In the genomic region with DNA sequence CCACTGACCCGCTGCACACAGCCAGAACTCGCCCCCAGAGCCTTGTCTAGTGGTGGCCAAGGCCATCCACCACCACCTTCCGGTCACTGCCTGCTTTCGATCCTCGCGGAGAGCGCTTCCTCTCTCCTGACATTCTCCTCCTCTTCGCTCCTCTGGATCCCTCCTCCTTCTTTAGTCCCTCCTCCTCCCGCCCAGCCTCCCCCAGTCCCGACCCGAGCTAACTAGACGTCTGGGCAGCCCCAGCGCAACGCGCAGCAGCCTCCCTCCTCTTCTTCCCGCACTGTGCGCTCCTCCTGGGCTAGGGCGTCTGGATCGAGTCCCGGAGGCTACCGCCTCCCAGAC, we compare ENCODE assay signal across 8 mouse cellular contexts. TPM values are rescaled to one million over a fixed set of nuclear protein-coding genes. Genes with fewer than 3 reads are reported as not detected.
DNase-seq lines count a peak whose midpoint lies in the region; ATAC-seq lines count a peak whose summit lies in the region.

TSS of gene Egfr (plus strand) at position 197 of the 342 bp plus-strand sequence.

- H3K9me3 ChIP-seq in heart, embryonic 15.5 days (replicated peaks): no peaks in the 10 kb centered on the region
- no peaks in the 10 kb centered on the region for H3K9me3 ChIP-seq in liver, embryonic 15.5 days (replicated peaks)
- no peaks in the 10 kb centered on the region for H3K9me3 ChIP-seq in neural tube, embryonic 15.5 days (replicated peaks)

- ATAC-seq in heart, embryonic 15.5 days (replicated peaks; ENCODE audit: insufficient number of reproducible peaks, insufficient read depth, low FRiP score, low read depth): peak; percentile 82
- ATAC-seq in liver, embryonic 15.5 days (ENCODE audit: insufficient read depth): peak; percentile 77
- ATAC-seq in neural tube, embryonic 15.5 days (ENCODE audit: low FRiP score): peak; percentile 88

- peaks cover 44% of the 10 kb centered on the region for H3K27me3 ChIP-seq in heart, embryonic 15.5 days
- peaks cover 44% of the 10 kb centered on the region for H3K27me3 ChIP-seq in liver, embryonic 15.5 days
- peaks cover 43% of the 10 kb centered on the region for H3K27me3 ChIP-seq in neural tube, embryonic 15.5 days (replicated peaks)

- no peaks in the 10 kb centered on the region for H3K36me3 ChIP-seq in heart, embryonic 15.5 days
- no peaks in the 10 kb centered on the region for H3K36me3 ChIP-seq in liver, embryonic 15.5 days (replicated peaks)
- H3K36me3 ChIP-seq in neural tube, embryonic 15.5 days: no peaks in the 10 kb centered on the region

- 0 out of 2 replicates have a peak within 1 kb of the TSS, but pooled peaks have one; percentile 17 for H3K27ac ChIP-seq in heart, embryonic 15.5 days
- H3K27ac ChIP-seq in liver, embryonic 15.5 days (replicated peaks): no peak within 1 kb of the TSS
- H3K27ac ChIP-seq in neural tube, embryonic 15.5 days (replicated peaks): no peak within 1 kb of the TSS

- H3K4me1 ChIP-seq in heart, embryonic 15.5 days (replicated peaks): peaks cover 19% of the 10 kb centered on the region
- no peaks in the 10 kb centered on the region for H3K4me1 ChIP-seq in liver, embryonic 15.5 days (replicated peaks)
- peaks cover 17% of the 10 kb centered on the region for H3K4me1 ChIP-seq in neural tube, embryonic 15.5 days

- WGBS in heart, embryonic 15.5 days: 0% methylated on average over 21 of the region's 21 CpGs
- WGBS in liver, embryonic 15.5 days (ENCODE audit: insufficient replicate concordance): 2% methylated on average over 21 of the region's 21 CpGs
- 0% methylated on average over 19 of the region's 21 CpGs for WGBS in neural tube, embryonic 15.5 days

- DNase-seq in thymus, postnatal 4 days: peak; percentile 10
- no peak for DNase-seq in thymus, postnatal 25 days
- peak; percentile 76 for DNase-seq in fibroblast of lung, adult 2 months (ENCODE audit: low read depth)
- DNase-seq in kidney, postnatal 10 days: peak; percentile 86
- no peak for DNase-seq in B cell, adult 2 months

- peak within 1 kb of the TSS; percentile 56 for H3K9ac ChIP-seq in heart, embryonic 15.5 days
- H3K9ac ChIP-seq in liver, embryonic 15.5 days: no peak within 1 kb of the TSS
- H3K9ac ChIP-seq in neural tube, embryonic 15.5 days (replicated peaks): peak within 1 kb of the TSS; percentile 53

- peak within 1 kb of the TSS; percentile 70 for H3K4me3 ChIP-seq in heart, embryonic 15.5 days
- peak within 1 kb of the TSS; percentile 53 for H3K4me3 ChIP-seq in liver, embryonic 15.5 days (replicated peaks)
- peak within 1 kb of the TSS; percentile 59 for H3K4me3 ChIP-seq in neural tube, embryonic 15.5 days (replicated peaks)

- H3K4me2 ChIP-seq in heart, embryonic 15.5 days: peak within 1 kb of the TSS; percentile 87
- H3K4me2 ChIP-seq in liver, embryonic 15.5 days: peak within 1 kb of the TSS; percentile 60
- H3K4me2 ChIP-seq in neural tube, embryonic 15.5 days: peak within 1 kb of the TSS; percentile 99

RNA-seq across cellular contexts. Expression of gene Egfr, which starts in this region (rescaled TPM):
- polyA plus RNA-seq in heart, embryonic 15.5 days (2015; fragmentation: Nextera tagmentation; extraction: Ambion mirVana): 3.3 and 4.8 TPM in 2 replicates
- 1.1 and 1.6 TPM in 2 replicates for polyA plus RNA-seq in liver, embryonic 15.5 days (2015; fragmentation: Nextera tagmentation; extraction: Ambion mirVana)
- polyA plus RNA-seq in neural tube, embryonic 15.5 days (2015; fragmentation: Nextera tagmentation; extraction: Ambion mirVana): 3.2 and 5.6 TPM in 2 replicates

Comparison
In these comparisons a context has a peak if more than half of its experiments do, and no peak if none do; other contexts are left out.
1. DNase-seq: peak in thymus, postnatal 4 days (single experiment), fibroblast of lung, adult 2 months (single experiment) and kidney, postnatal 10 days (single experiment); none in thymus, postnatal 25 days (single experiment) and B cell, adult 2 months (0 of 2).
2. Peak in every context shown above with its lines, with median percentiles within 50 percentile points of each other: ATAC-seq, H3K4me2 ChIP-seq and H3K4me3 ChIP-seq.